Comparison of ENCODE assay signal across 8 mouse cellular contexts in the genomic region with DNA sequence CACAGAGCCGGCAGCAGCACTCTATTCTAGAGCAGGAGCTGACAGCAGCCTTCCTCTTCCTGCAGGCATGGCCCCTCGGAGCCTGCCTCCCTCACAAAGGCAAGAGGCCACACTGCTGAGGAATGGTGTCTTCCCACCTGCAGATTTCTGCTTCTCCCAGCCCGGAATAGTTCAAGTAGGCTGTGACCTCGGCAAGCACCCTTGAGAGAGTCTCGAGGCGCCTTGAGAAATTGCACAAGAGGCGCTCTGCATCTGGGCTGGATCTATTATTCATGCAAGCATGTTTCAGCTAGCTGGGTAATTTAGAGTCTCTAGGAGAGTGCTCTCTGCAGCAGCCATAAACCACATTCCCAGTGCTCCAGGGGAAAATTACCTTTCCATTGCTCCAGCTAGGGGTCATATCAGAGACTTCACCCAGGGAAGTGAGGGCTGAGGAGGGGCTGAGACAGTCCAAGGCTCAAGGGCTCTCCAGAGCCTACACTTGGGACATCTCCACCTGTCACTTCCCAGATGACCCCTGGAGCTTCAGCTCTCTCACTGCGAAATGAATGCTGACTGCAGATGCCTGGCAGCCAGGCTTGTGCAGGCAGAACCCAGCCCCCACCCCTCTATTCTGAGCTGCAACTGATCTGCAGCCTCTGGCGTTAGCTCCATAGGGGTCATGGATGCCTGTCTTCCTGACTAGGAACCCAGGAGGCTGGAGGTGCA.
DNase-seq lines count a peak whose midpoint lies in the region; ATAC-seq and TF ChIP-seq lines count a peak whose summit lies in the region.

No protein-coding gene starts in this region.

- DNase-seq in heart, postnatal 36 days: no peak
- DNase-seq in cerebellum, adult 9-11 months: peak; percentile 12
- peak; percentile 33 for DNase-seq in hindbrain, embryonic 10.5 days (ENCODE audit: low spot score)
- DNase-seq in limb, embryonic 14.5 days (ENCODE audit: low spot score): peak; percentile 20
- DNase-seq in gastrocnemius, postnatal 10 days: no peak

- H3K4me1 ChIP-seq in heart, embryonic 16.5 days (ENCODE audit: control insufficient read depth, insufficient read depth, low read length): peaks cover 16% of the 10 kb centered on the region
- peaks cover 22% of the 10 kb centered on the region for H3K4me1 ChIP-seq in hindbrain, embryonic 10.5 days (replicated peaks)
- peaks cover 16% of the 10 kb centered on the region; the same call in 1 of the 2 replicates for H3K4me1 ChIP-seq in limb, embryonic 14.5 days (ENCODE audit: control insufficient read depth, insufficient read depth, low read length)
- peaks cover 21% of the 10 kb centered on the region for H3K4me1 ChIP-seq in neural tube, embryonic 14.5 days (ENCODE audit: control insufficient read depth, insufficient read depth, low read length)

- H3K4me2 ChIP-seq in heart, embryonic 16.5 days (ENCODE audit: low read depth, low read length): peak overlapping the region; percentile 33; the same call in 1 of the 2 replicates
- peak overlapping the region; percentile 24 for H3K4me2 ChIP-seq in limb, embryonic 14.5 days (replicated peaks; ENCODE audit: low read depth, low read length, severe bottlenecking)
- H3K4me2 ChIP-seq in neural tube, embryonic 14.5 days (ENCODE audit: low read depth, low read length): peak overlapping the region; percentile 35

- no peaks in the 10 kb centered on the region for H3K9me3 ChIP-seq in heart, embryonic 16.5 days (replicated peaks; ENCODE audit: control insufficient read depth, low read length)
- no peaks in the 10 kb centered on the region for H3K9me3 ChIP-seq in hindbrain, embryonic 10.5 days
- H3K9me3 ChIP-seq in limb, embryonic 14.5 days (ENCODE audit: control insufficient read depth, low read length): no peaks in the 10 kb centered on the region
- H3K9me3 ChIP-seq in neural tube, embryonic 14.5 days (ENCODE audit: control insufficient read depth, low read length): no peaks in the 10 kb centered on the region

- H3K36me3 ChIP-seq in heart, embryonic 16.5 days (ENCODE audit: control insufficient read depth, insufficient read depth): no peaks in the 10 kb centered on the region
- no peaks in the 10 kb centered on the region for H3K36me3 ChIP-seq in hindbrain, embryonic 10.5 days
- no peaks in the 10 kb centered on the region for H3K36me3 ChIP-seq in limb, embryonic 14.5 days (ENCODE audit: control insufficient read depth, insufficient read depth, low read length)
- H3K36me3 ChIP-seq in neural tube, embryonic 14.5 days (ENCODE audit: control insufficient read depth, insufficient read depth, low read length): no peaks in the 10 kb centered on the region

- H3K4me3 ChIP-seq in heart, embryonic 16.5 days (ENCODE audit: low read length): no peak overlapping the region; the same call in 1 of the 2 replicates
- H3K4me3 ChIP-seq in hindbrain, embryonic 10.5 days: peak overlapping the region; percentile 37
- H3K4me3 ChIP-seq in limb, embryonic 14.5 days (replicated peaks; ENCODE audit: low read length): no peak overlapping the region
- no peak overlapping the region for H3K4me3 ChIP-seq in neural tube, embryonic 14.5 days (ENCODE audit: low read depth, low read length)

- intact Hi-C loops in heart, postnatal 36 days (cut with DNase I): no loop called here

- 9% methylated on average over 9 of the region's 9 CpGs for WGBS in heart, embryonic 16.5 days
- WGBS in hindbrain, embryonic 10.5 days: 6% methylated on average over 9 of the region's 9 CpGs
- under 1% methylated on average over 9 of the region's 9 CpGs for WGBS in limb, embryonic 14.5 days
- WGBS in neural tube, embryonic 14.5 days: 4% methylated on average over 9 of the region's 9 CpGs

- peak; percentile 21; the same call in 1 of the 2 replicates for ATAC-seq in heart, embryonic 16.5 days (replicated peaks; ENCODE audit: extremely low read depth, insufficient read depth, low FRiP score)
- ATAC-seq in limb, embryonic 14.5 days (ENCODE audit: low FRiP score, low read depth): peak; percentile 63
- peak; percentile 80 for ATAC-seq in neural tube, embryonic 14.5 days (ENCODE audit: low read depth)
- ATAC-seq in monocyte, adult 5-6 weeks (replicated peaks; ENCODE audit: insufficient number of reproducible peaks, low FRiP score, low TSS enrichment, poor library complexity, severe bottlenecking): no peak

- no peak for TF ChIP-seq POLR2A in limb, embryonic 14.5 days (IDR thresholded peaks at IDR 0.05; ENCODE audit: borderline replicate concordance, extremely low read depth, insufficient read depth, insufficient read length)

- H3K27me3 ChIP-seq in heart, embryonic 16.5 days (ENCODE audit: control insufficient read depth, insufficient read depth, low read length): no peaks in the 10 kb centered on the region
- peaks cover 9% of the 10 kb centered on the region; the same call in 1 of the 2 replicates for H3K27me3 ChIP-seq in hindbrain, embryonic 10.5 days (ENCODE audit: insufficient read depth, poor library complexity, severe bottlenecking)
- H3K27me3 ChIP-seq in limb, embryonic 14.5 days (ENCODE audit: control insufficient read depth, insufficient read depth, low read length): no peaks in the 10 kb centered on the region
- H3K27me3 ChIP-seq in neural tube, embryonic 14.5 days (ENCODE audit: control insufficient read depth, insufficient read depth, low read length): no peaks in the 10 kb centered on the region

- no peak overlapping the region for H3K27ac ChIP-seq in heart, embryonic 16.5 days (ENCODE audit: low read length)
- peak overlapping the region; percentile 69 for H3K27ac ChIP-seq in hindbrain, embryonic 10.5 days
- peak overlapping the region; percentile 52; the same call in 1 of the 2 replicates for H3K27ac ChIP-seq in limb, embryonic 14.5 days (replicated peaks; ENCODE audit: low read depth, low read length)
- peak overlapping the region; percentile 95 for H3K27ac ChIP-seq in neural tube, embryonic 14.5 days (ENCODE audit: low read depth, low read length)

- peak overlapping the region; percentile 40 for H3K9ac ChIP-seq in heart, embryonic 16.5 days (ENCODE audit: low read length)
- H3K9ac ChIP-seq in limb, embryonic 14.5 days (ENCODE audit: low read depth, low read length, severe bottlenecking): 0 out of 2 replicates have a peak overlapping the region, but pooled peaks have one; percentile 9
- H3K9ac ChIP-seq in neural tube, embryonic 14.5 days (replicated peaks; ENCODE audit: low read depth, low read length): peak overlapping the region; percentile 41

Comparison
In these comparisons a context has a peak if more than half of its experiments do, and no peak if none do; other contexts are left out.
1. DNase-seq: peak in cerebellum, adult 9-11 months (single experiment), hindbrain, embryonic 10.5 days (single experiment) and limb, embryonic 14.5 days (single experiment); none in heart, postnatal 36 days (0 of 2) and gastrocnemius, postnatal 10 days (single experiment).
2. Peak in every context shown above with its lines, with median percentiles within 50 percentile points of each other: H3K4me2 ChIP-seq and H3K9ac ChIP-seq.